Mouse (Mus musculus) neural tube, embryonic 11.5 days (tissue): ENCODE measurements around the gene Disp1. TPM values are rescaled to one million over a fixed set of nuclear protein-coding genes. Genes with fewer than 3 reads are reported as not detected.

Experiments used
- ATAC-seq: fragments of 200-750 bp; cut with Nextera tagmentation; 2 replicates; pipeline ENCODE4 v1.8.0; 2017; ENCODE audit warnings: moderate number of reproducible peaks, mild to moderate bottlenecking, moderate TSS enrichment, moderate library complexity; ENCODE audit not compliant: insufficient read depth, low FRiP score, low TSS enrichment
- DNase-seq: peaks from one replicate; pipeline ENCODE4 v3.0.0-alpha.2; 2015; ENCODE audit warnings: low spot score
- H3K27ac ChIP-seq: fragments of 300-500 bp; sonication (generic); 2 replicates; pipeline ENCODE4 v1.5.1; 2014; ENCODE audit warnings: low read depth, mild to moderate bottlenecking, low read length
- H3K27me3 ChIP-seq: fragments of 300-500 bp; sonication (generic); 2 replicates; pipeline ENCODE4 v1.6.1; 2014; ENCODE audit warnings: mild to moderate bottlenecking, low read length, mixed read lengths; ENCODE audit not compliant: control insufficient read depth, insufficient read depth
- H3K36me3 ChIP-seq: fragments of 300-500 bp; sonication (generic); 2 replicates; pipeline ENCODE4 v1.6.1; 2014; ENCODE audit warnings: mild to moderate bottlenecking, low read length, moderate library complexity, mixed read lengths; ENCODE audit not compliant: control insufficient read depth, insufficient read depth
- H3K4me1 ChIP-seq: fragments of 300-500 bp; sonication (generic); 2 replicates; pipeline ENCODE4 v1.6.1; 2014; ENCODE audit warnings: low read length, mixed read lengths; ENCODE audit not compliant: control insufficient read depth, insufficient read depth
- H3K4me2 ChIP-seq: fragments of 300-500 bp; sonication (generic); 2 replicates; pipeline ENCODE4 v1.6.1; 2014; ENCODE audit warnings: low read depth, mild to moderate bottlenecking, moderate library complexity
- H3K4me3 ChIP-seq: fragments of 300-500 bp; sonication (generic); 2 replicates; pipeline ENCODE4 v1.5.1; 2014; ENCODE audit warnings: low read depth, low read length
- H3K9ac ChIP-seq: fragments of 300-500 bp; sonication (generic); 2 replicates; pipeline ENCODE4 v1.6.1; 2014; ENCODE audit warnings: mild to moderate bottlenecking, low read length
- H3K9me3 ChIP-seq: fragments of 300-500 bp; sonication (generic); 2 replicates; pipeline ENCODE4 v1.6.1; 2016; ENCODE audit warnings: low read length; ENCODE audit not compliant: control insufficient read depth
- WGBS: fragments of 180-500 bp; shearing (Covaris S2); extraction: QIAGEN DNeasy Blood & Tissue Kit; methylation state at CpG from one replicate; pipeline ENCODE4 v1.1.7; 2014; 5-methylcytosine and 5-hydroxymethylcytosine counted together
- polyA plus RNA-seq: library from polyadenylated mRNA; unstranded; fragments of >200 nt; fragmentation: Nextera tagmentation; extraction: Ambion mirVana; gene quantifications from 2 replicates; pipeline ENCODE4 v1.2.1, GENCODE M21; 2014

The Disp1 gene
- polyA plus RNA-seq, 1 experiment from 2014 or later: 11.7 TPM

DNA sequence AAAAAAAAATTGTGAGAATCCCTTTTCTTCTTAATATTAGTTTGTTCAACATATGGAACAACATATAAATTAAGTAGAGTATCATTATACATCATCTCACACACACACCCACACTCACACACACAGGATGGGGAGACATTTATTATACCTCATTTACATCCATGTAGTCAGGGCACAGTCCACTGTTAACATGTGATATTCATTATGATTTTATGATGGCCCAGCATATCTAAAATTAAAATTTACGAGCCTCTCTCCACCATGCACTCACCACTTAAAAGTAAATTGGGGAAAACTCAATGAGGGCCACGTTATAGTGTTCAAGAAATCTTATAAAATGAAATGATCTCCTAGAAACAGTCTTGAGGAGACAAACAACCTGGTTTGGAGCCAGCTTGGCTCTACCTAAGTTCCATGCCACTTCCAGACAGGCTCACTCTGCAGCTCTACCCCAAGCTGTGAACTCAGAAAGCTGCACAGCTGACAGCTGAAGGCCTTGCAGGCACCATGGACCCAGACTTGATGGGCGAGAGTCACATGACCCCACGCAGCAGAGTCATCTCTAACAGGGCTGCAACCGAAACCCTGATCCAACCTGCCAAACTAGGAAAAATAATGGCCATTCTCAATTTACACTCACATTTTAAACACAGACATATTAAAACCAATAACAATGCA lies 57.7 kb downstream of the Disp1 start:
- no peaks in the 10 kb centered on the region for H3K9me3 ChIP-seq
- no peak overlapping the region for H3K27ac ChIP-seq
- no peak for DNase-seq
- WGBS: 77% methylated on average over 5 of the region's 5 CpGs
- no peak for ATAC-seq
- no peaks in the 10 kb centered on the region for H3K27me3 ChIP-seq
- no peak overlapping the region for H3K4me2 ChIP-seq
- H3K4me3 ChIP-seq: no peak overlapping the region
- H3K36me3 ChIP-seq: no peaks in the 10 kb centered on the region
- H3K4me1 ChIP-seq: peaks cover 14% of the 10 kb centered on the region
- no peak overlapping the region for H3K9ac ChIP-seq

DNA sequence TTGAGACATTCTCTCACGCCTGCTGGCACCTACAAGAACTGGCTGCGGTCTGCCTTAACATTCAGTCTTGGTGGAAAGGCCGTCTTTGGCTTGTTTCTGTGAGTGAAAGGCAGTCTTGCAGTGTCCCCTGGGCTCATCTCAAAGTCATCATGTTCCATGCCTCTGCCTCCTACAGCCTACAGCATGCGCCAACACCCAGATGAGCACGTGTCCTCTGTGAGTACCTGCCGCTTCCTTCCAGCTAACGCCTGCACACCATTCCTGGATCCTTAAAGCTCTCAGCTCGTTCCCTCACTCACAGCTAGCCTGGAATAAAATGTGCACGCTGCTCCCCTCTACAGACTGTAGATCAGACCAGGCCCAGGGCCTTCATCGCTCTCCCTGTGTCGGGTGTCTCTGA lies 60.3 kb downstream of the Disp1 start:
- DNase-seq (no peak), ATAC-seq (no peak)
- Histone ChIP-seq H3K9me3 (no peaks in the 10 kb centered on the region), H3K4me2 (no peak overlapping the region), H3K36me3 (no peaks in the 10 kb centered on the region), H3K27me3 (no peaks in the 10 kb centered on the region), H3K4me3 (no peak overlapping the region), H3K27ac (no peak overlapping the region), H3K9ac (no peak overlapping the region), H3K4me1 (peaks cover 5% of the 10 kb centered on the region)
- WGBS: 88% methylated on average over 11 of the region's 11 CpGs

DNA sequence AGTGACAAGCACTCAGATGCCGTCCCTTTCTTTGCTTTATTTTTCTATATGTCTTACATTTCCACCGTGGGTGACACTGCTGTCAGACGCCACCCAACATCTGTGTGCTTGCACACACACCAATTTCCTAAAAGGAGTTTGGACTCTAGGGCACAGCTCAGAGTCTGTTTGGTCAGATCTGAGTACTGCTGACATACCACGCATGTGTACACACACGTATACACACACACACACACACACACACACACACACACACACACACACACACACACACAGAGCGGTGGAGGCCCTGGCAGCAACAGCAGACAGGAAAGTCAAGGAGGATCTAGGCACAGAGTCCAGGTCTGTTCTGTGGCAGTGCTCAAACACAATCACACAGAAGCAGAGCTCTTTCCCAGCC lies 61.1 kb downstream of the Disp1 start:
- ATAC-seq (no peak), DNase-seq (no peak)
- Histone ChIP-seq H3K27me3 (no peaks in the 10 kb centered on the region), H3K4me3 (no peak overlapping the region), H3K27ac (no peak overlapping the region), H3K4me2 (no peak overlapping the region), H3K36me3 (no peaks in the 10 kb centered on the region), H3K9ac (no peak overlapping the region), H3K9me3 (no peaks in the 10 kb centered on the region), H3K4me1 (peaks cover 5% of the 10 kb centered on the region)
- 86% methylated on average over 6 of the region's 6 CpGs for WGBS

DNA sequence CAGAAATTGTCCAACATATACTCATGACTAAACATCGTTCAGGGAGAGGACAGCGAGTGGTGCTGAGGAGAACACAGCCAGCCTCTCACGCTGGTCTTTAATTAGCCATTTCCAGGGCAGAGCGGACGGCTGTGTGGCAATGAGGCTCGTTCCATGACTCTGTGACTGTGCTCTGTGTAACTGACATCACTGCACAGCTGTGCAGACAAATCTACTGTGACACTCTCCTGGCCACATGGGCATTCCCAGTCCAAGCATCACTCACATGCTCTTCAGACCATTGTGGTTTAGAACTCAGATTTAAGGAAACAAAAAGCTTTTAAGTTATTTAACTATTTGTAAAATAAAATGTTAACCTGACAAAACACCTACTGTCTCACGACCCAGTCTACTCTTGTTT lies 62.1 kb downstream of the Disp1 start:
- WGBS: 70% methylated on average over 7 of the region's 7 CpGs
- Histone ChIP-seq H3K9ac (no peak overlapping the region), H3K36me3 (no peaks in the 10 kb centered on the region), H3K27me3 (no peaks in the 10 kb centered on the region), H3K4me1 (no peaks in the 10 kb centered on the region), H3K4me2 (no peak overlapping the region), H3K27ac (no peak overlapping the region), H3K4me3 (no peak overlapping the region), H3K9me3 (no peaks in the 10 kb centered on the region)
- DNase-seq (no peak), ATAC-seq (no peak)

DNA sequence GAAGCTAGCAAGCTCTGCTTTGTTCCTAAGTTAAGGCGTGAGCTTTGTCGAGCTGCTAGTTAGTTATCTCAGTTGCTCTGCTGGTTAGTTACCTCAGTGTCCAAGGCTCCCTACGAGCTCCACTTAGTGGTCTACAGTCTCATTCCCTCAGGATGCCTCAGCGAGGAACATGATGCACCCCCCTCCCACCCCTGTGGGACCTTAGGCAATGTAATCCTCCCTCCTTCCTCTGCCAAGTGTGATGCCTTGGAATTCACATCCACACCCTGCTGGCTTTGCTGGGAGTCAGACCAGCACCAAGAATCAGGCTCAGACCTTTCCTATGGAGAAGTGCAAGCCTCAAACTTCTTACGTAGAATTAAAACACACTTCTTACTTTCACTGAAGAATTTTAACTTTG lies 65.7 kb downstream of the Disp1 start:
- ATAC-seq: no peak
- 81% methylated on average over 5 of the region's 5 CpGs for WGBS
- Histone ChIP-seq H3K27me3 (no peaks in the 10 kb centered on the region), H3K4me2 (no peak overlapping the region), H3K4me3 (no peak overlapping the region), H3K36me3 (no peaks in the 10 kb centered on the region), H3K4me1 (no peaks in the 10 kb centered on the region), H3K9me3 (no peaks in the 10 kb centered on the region), H3K9ac (no peak overlapping the region), H3K27ac (no peak overlapping the region)
- DNase-seq: no peak

DNA sequence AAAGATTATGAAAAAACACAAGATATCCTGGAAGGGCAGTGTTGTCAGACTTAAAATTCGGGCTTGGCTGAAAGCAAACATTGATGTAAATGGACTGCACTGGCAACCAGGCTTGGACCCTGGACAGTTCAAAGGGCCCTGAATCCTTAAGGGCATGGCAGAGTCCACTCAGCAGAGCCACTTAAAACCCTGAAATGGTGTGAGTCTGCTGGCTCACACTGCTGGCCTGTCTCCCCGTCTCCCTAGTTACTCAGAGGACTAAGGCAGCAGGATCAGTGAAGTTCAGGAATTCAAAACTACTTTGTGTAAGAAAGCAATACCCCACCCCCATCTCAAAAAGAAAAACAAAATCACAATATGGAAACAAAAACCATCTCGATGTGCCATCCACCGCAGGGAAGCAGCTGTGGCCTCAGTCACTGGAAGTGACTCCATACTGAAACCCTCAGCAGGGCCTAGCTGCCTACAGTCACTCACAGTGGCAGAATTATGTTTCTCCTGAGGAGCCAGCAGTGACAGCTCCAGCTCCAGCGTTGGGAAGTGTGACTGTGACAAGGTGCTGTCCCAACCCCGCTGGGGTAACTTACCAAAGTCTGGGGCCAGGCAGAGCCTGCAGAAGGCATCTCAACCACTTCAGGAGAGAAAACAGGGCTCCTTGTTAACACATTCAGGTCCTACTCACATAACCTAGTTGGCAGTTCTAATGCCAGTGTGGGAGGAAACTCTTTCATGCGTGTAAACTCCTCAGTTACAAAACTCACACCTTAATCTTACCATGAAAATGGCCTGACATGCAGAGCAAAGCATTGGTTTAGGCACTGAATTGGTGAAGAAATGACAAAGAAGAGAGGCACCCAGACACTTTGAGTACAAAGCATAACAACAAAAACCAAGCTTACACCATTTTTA lies 66.8 kb downstream of the Disp1 start:
- Histone ChIP-seq H3K4me3 (no peak overlapping the region), H3K4me1 (peaks cover 8% of the 10 kb centered on the region), H3K9ac (no peak overlapping the region), H3K27ac (no peak overlapping the region), H3K36me3 (no peaks in the 10 kb centered on the region), H3K4me2 (no peak overlapping the region), H3K9me3 (no peaks in the 10 kb centered on the region), H3K27me3 (no peaks in the 10 kb centered on the region)
- DNase-seq: no peak
- 61% methylated on average over 7 of the region's 7 CpGs for WGBS
- no peak for ATAC-seq

DNA sequence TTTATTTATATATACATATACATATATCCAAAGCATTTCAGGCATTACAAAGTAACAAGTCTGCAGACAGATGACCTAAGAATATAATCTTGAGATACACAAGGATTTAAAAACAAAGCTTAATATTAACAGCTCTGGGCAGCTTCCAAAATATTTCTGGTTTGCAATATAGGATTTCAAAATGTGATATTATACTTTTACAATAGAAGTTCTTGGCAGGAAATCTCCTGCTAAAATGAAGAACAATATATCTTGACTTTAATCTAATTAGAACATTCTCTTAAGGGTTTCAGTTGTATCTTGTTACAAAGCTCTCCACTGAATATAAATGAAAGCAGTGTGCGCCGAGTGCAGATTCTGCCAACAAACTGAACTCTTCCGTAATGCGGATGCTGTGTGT lies 68.0 kb downstream of the Disp1 start:
- no peak overlapping the region for H3K4me3 ChIP-seq
- DNase-seq: no peak
- H3K4me1 ChIP-seq: peaks cover 11% of the 10 kb centered on the region
- H3K27ac ChIP-seq: no peak overlapping the region
- no peaks in the 10 kb centered on the region for H3K9me3 ChIP-seq
- no peak for ATAC-seq
- no peaks in the 10 kb centered on the region for H3K36me3 ChIP-seq
- H3K9ac ChIP-seq: no peak overlapping the region
- no peak overlapping the region for H3K4me2 ChIP-seq
- 98% methylated on average over 4 of the region's 4 CpGs for WGBS
- no peaks in the 10 kb centered on the region for H3K27me3 ChIP-seq

DNA sequence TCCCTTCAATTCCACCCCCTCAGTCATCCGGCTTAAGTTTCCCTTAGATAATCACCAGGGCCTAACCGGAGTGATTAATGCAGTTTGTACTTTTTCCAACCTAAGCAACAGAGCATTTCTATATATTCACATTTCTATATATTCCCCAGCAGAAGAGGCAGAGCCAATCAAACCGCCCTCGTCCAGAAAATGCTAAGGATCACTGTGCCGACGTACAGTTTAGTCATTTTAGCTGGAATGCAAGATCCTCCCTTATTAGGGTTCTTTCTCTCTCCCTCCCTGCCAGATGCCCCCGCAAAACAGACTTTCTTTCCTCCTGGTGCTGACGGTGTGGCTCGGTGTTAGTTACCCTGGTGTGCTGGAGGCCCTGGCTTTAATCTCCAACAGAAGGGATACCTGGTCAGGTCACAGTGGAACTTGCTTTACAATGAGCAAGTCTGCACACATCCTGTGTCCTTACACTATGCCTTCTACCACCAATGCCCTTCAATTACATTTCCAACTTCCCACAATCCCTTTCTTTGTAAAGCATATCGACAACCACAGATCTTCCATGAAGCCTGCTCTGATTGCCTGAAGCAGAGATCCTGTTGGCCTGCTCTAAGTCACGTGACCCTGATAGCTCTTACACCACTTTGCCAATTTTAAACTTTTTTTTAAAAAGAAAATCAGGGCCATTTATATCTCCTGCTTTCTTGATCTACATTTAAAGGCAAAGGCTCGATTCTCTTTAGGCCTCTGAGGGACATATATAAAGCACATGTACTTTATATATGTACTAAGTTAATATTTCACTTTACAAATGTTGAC lies 69.6 kb downstream of the Disp1 start:
- 90% methylated on average over 12 of the region's 12 CpGs for WGBS
- H3K9ac ChIP-seq: no peak overlapping the region
- H3K4me2 ChIP-seq: no peak overlapping the region
- H3K9me3 ChIP-seq: no peaks in the 10 kb centered on the region
- H3K36me3 ChIP-seq: no peaks in the 10 kb centered on the region
- peaks cover 14% of the 10 kb centered on the region for H3K4me1 ChIP-seq
- H3K27me3 ChIP-seq: no peaks in the 10 kb centered on the region
- ATAC-seq (no peak), DNase-seq (no peak)
- H3K4me3 ChIP-seq: no peak overlapping the region
- no peak overlapping the region for H3K27ac ChIP-seq
